Mouse (Mus musculus): ENCODE data around the gene Aes. TPM values are rescaled to one million over a fixed set of nuclear protein-coding genes. Genes with fewer than 3 reads are reported as not detected.
A peak's percentile ranks its signal among the peaks of the same experiment; 100 is the strongest.

Aes gene
- polyA plus RNA-seq, 1 experiment from 2014 or later, result 404 TPM

DNA sequence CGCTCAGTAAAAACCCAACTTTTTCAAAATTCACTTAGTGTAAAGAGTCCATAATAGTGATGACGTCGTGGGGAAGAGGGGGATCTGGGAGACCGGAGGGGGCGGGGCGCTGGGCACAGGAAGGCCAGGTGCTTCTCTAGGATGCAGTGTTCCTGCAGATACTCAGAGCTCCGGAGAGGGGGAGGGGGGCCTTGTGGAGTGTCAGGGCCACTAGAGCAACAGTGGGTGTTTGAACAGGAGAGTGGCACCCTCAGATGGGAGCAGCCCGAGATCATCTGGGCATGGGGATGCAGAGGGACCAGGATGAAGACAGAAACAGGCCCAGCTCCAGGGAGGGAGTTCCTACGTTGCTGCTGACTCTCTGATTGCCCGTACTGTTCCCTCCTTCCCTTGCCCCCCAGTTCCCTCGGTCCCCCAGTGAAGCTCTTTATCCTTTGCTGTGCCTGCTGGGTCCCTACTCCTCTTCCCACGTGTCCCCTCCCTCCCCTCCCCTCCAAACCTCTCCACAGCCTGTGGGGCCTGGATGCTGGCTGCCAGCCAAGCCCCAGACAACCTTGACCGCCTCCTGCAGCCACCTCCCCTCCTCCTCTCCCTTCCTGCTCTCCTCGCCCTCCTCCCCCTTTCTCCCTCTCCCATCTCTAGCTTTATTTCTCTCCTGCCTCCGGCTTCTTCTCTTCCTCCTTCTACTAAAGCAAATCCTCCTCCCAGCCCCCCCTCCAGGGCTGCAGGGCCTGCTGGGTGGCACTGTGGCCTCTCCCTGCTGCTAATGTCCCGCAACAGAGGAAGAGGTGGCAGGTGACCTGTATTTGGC, 9.3 kb downstream of the Aes start:
- H3K36me3 ChIP-seq (ENCODE audit: insufficient read depth), result peaks cover 36% of the 10 kb centered on the region
- H3K4me3 ChIP-seq (ENCODE audit: low read depth, low read length), result 0 out of 2 replicates have a peak overlapping the region, but pooled peaks have one; percentile 4
- H3K27me3 ChIP-seq (ENCODE audit: insufficient read depth, low read length), result no peaks in the 10 kb centered on the region; the same call in 1 of the 2 replicates
- TF ChIP-seq CTCF (IDR thresholded peaks at IDR 0.05; ENCODE audit: low read depth), result no peak
- H3K4me1 ChIP-seq (ENCODE audit: insufficient read depth), result peaks cover 49% of the 10 kb centered on the region
- peak overlapping the region; percentile 53 for H3K4me2 ChIP-seq
- H3K27ac ChIP-seq (ENCODE audit: low read depth), result peak overlapping the region; percentile 95
- WGBS, result 7% methylated on average over 16 of the region's 16 CpGs
- peak; percentile 88 for DNase-seq
- H3K9me3 ChIP-seq (ENCODE audit: low read depth, low read length), result no peaks in the 10 kb centered on the region
- ATAC-seq (ENCODE audit: insufficient read depth), result peak; percentile 10
- H3K9ac ChIP-seq, result peak overlapping the region; percentile 22; the same call in 1 of the 2 replicates

DNA sequence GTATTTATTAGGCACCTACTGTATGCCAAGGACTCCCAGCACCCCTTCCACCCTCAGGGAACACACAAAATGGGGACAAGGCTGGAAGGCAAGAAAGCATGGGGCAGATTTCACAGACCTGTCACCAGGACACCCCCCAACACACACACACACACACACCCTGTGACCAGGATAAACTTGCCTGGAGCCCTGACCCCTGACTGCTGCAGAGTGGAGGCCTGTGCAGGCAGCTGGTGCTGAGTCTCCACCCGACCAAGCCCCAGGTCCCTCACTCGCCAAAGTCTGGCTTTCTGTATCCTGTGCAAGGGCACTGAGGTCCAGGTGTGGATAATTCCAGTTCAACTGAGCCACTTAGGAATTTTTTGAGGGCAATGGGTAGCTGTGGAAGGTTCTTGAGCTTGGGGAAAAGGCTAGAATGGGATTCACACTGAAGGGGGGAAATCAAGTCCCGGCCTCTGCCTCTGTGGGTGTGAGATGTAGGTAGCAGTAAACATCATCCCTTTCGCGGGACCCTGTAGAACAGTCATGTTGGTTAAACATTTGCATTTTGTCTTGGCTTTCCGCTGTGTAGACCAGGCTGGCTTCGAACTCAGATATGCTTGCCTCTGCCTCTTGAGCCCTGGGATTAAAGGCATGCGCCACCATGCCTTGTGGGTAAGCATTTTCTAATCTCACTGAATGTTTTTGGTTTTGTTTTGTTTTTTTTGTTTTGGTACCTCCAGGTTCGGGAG, 10.4 kb downstream of the Aes start:
- H3K4me3 ChIP-seq (ENCODE audit: low read depth, low read length), result no peak overlapping the region
- WGBS, result 50% methylated on average over 9 of the region's 9 CpGs
- peaks cover 26% of the 10 kb centered on the region for H3K36me3 ChIP-seq (ENCODE audit: insufficient read depth)
- peaks cover 52% of the 10 kb centered on the region for H3K4me1 ChIP-seq (ENCODE audit: insufficient read depth)
- H3K9ac ChIP-seq, result no peak overlapping the region
- peak overlapping the region; percentile 95 for H3K27ac ChIP-seq (ENCODE audit: low read depth)
- H3K27me3 ChIP-seq (ENCODE audit: insufficient read depth, low read length), result peaks cover 7% of the 10 kb centered on the region; the same call in 1 of the 2 replicates
- TF ChIP-seq CTCF (IDR thresholded peaks at IDR 0.05; ENCODE audit: low read depth), result no peak
- no peaks in the 10 kb centered on the region for H3K9me3 ChIP-seq (ENCODE audit: low read depth, low read length)
- ATAC-seq (ENCODE audit: insufficient read depth) (no peak), DNase-seq (peak; percentile 31)
- peak overlapping the region; percentile 76 for H3K4me2 ChIP-seq

DNA sequence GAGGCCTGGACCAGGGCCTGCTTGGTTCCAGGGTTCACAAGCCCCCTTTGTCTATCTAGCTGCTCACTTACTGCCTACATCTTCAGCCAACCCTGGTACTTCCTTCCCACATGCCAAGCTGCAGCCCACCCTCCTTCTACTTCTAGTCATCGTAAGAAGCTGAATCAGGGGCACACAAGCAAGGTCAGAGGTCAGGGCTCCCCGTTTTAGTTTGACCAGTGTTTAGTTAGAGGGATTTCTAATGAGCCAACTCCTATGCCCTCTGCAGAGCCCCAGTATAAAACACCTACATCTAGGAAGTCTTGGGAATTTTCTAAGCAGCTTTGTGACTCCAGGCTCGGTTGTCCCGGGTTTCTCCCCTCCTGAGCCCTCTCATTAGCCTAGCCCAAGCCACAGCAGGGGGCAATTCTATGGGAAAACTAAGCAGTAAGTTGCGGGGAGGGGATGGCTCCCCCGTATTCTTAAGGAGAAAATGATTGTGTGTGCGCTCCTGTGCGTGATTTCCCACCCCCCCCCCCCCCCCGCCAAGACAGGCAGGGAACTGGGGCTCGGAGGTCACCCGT, 11.0 kb downstream of the Aes start:
- H3K4me1 ChIP-seq (ENCODE audit: insufficient read depth), result peaks cover 55% of the 10 kb centered on the region
- H3K36me3 ChIP-seq (ENCODE audit: insufficient read depth), result peaks cover 19% of the 10 kb centered on the region
- WGBS, result 1% methylated on average over 11 of the region's 11 CpGs
- DNase-seq (peak; percentile 26), ATAC-seq (ENCODE audit: insufficient read depth) (peak; percentile 2)
- no peaks in the 10 kb centered on the region for H3K9me3 ChIP-seq (ENCODE audit: low read depth, low read length)
- H3K4me3 ChIP-seq (ENCODE audit: low read depth, low read length), result peak overlapping the region; percentile 40
- no peak for TF ChIP-seq CTCF (IDR thresholded peaks at IDR 0.05; ENCODE audit: low read depth)
- peaks cover 7% of the 10 kb centered on the region; the same call in 1 of the 2 replicates for H3K27me3 ChIP-seq (ENCODE audit: insufficient read depth, low read length)
- peak overlapping the region; percentile 95 for H3K27ac ChIP-seq (ENCODE audit: low read depth)
- peak overlapping the region; percentile 76 for H3K4me2 ChIP-seq
- peak overlapping the region; percentile 32 for H3K9ac ChIP-seq

DNA sequence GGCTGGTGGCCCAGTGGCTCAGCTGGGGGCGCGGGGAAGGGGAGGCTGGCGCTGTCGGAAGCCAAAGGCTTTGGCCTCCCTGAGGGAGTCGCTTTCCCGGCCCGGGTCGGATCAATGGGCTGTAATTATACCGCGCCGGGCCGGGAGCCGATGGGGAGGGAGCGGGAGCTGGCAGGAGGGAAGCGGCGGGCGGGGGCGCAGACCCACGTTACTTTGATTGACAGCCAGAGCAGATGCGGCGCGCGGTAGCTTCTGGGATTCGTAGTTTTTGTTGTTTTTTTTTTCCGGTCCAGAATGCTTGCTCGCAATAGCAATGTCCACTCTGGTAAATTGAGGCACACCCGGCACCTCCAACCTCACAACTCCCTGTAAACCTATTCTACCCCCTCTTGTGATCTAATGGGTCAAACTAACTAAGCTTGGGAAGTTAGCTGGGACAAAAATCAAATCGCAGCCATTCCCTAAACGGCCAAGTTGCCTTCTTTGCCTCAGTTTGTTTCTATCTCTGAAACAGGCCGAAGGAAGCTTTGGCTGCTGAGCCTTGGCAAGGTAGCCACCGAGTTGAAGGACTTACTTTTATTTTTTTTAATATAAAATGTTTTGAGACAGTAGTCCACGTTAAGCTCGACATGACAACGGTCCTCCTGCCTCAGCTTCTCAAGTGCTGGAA, 11.7 kb downstream of the Aes start:
- peaks cover 61% of the 10 kb centered on the region for H3K4me1 ChIP-seq (ENCODE audit: insufficient read depth)
- peaks cover 13% of the 10 kb centered on the region for H3K36me3 ChIP-seq (ENCODE audit: insufficient read depth)
- H3K4me2 ChIP-seq, result peak overlapping the region; percentile 76
- peak; percentile 9; the same call in 1 of the 2 replicates for TF ChIP-seq CTCF (IDR thresholded peaks at IDR 0.05; ENCODE audit: low read depth)
- DNase-seq (peak; percentile 99), ATAC-seq (ENCODE audit: insufficient read depth) (peak; percentile 65)
- H3K27me3 ChIP-seq (ENCODE audit: insufficient read depth, low read length), result peaks cover 8% of the 10 kb centered on the region; the same call in 1 of the 2 replicates
- WGBS, result under 1% methylated on average over 34 of the region's 34 CpGs
- peak overlapping the region; percentile 95 for H3K27ac ChIP-seq (ENCODE audit: low read depth)
- peak overlapping the region; percentile 40 for H3K4me3 ChIP-seq (ENCODE audit: low read depth, low read length)
- peak overlapping the region; percentile 33 for H3K9ac ChIP-seq
- no peaks in the 10 kb centered on the region for H3K9me3 ChIP-seq (ENCODE audit: low read depth, low read length)

DNA sequence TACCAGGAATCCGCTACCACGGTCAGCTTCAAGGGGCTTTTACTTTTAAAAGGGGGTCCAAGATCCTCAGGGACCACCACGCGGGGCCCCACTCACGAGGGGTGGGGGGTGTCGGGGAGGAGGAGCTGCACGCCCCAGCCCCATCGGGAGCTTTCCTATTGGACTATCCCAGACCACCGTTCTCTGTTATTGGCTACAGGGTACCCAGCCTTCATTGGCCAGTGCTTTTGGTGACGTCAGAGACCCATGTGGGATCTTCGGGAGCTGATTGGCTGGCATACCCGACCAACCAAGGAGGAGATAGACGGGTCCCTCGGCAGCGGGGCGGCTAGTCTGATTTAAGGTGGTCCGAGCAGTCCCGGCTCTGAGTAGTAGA, 12.2 kb downstream of the Aes start:
- H3K27me3 ChIP-seq (ENCODE audit: insufficient read depth, low read length), result peaks cover 13% of the 10 kb centered on the region; the same call in 1 of the 2 replicates
- WGBS, result under 1% methylated on average over 18 of the region's 18 CpGs
- H3K9me3 ChIP-seq (ENCODE audit: low read depth, low read length), result no peaks in the 10 kb centered on the region
- no peak for TF ChIP-seq CTCF (IDR thresholded peaks at IDR 0.05; ENCODE audit: low read depth)
- H3K4me1 ChIP-seq (ENCODE audit: insufficient read depth), result peaks cover 65% of the 10 kb centered on the region
- peak overlapping the region; percentile 33; the same call in 1 of the 2 replicates for H3K9ac ChIP-seq
- H3K4me3 ChIP-seq (ENCODE audit: low read depth, low read length), result peak overlapping the region; percentile 40
- peak overlapping the region; percentile 76 for H3K4me2 ChIP-seq
- H3K36me3 ChIP-seq (ENCODE audit: insufficient read depth), result peaks cover 8% of the 10 kb centered on the region
- peak overlapping the region; percentile 95 for H3K27ac ChIP-seq (ENCODE audit: low read depth)
- ATAC-seq (ENCODE audit: insufficient read depth) (peak; percentile 90), DNase-seq (peak; percentile 100)

DNA sequence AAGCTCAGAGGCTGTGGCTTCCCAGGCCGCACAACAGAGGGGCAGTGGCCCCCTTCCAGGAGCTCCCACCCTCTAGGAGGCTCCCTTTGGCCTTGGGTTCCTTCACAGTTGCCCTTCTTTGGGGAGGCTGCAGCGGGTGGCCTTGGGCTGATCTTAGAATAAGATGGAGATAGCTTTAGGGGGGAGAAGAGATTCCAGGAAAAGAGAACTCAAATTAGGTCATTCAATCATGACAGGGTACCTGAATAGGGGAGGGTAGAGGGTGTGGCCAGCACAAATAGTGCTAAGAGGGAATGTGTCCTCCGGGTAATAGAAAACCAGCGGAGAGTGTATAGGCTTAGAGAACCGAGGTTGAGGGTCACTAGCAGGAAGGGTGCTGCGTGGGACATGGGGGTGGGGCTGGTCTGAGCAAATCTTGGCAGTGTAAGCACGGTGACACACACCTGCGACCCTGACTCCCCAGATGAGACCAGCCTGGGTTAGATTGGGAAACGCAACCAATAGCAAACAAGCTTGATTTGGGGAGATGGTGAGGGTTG, 12.9 kb downstream of the Aes start:
- ATAC-seq (ENCODE audit: insufficient read depth) (0 out of 2 replicates have a peak, but pooled peaks have one; percentile 0), DNase-seq (no peak)
- peak overlapping the region; percentile 21; the same call in 1 of the 2 replicates for H3K9ac ChIP-seq
- H3K4me1 ChIP-seq (ENCODE audit: insufficient read depth), result peaks cover 65% of the 10 kb centered on the region
- H3K36me3 ChIP-seq (ENCODE audit: insufficient read depth), result peaks cover under 1% of the 10 kb centered on the region; the same call in 1 of the 2 replicates
- no peaks in the 10 kb centered on the region for H3K9me3 ChIP-seq (ENCODE audit: low read depth, low read length)
- H3K4me3 ChIP-seq (ENCODE audit: low read depth, low read length), result peak overlapping the region; percentile 40
- H3K27me3 ChIP-seq (ENCODE audit: insufficient read depth, low read length), result peaks cover 13% of the 10 kb centered on the region; the same call in 1 of the 2 replicates
- WGBS, result 11% methylated on average over 9 of the region's 9 CpGs
- TF ChIP-seq CTCF (IDR thresholded peaks at IDR 0.05; ENCODE audit: low read depth), result no peak
- peak overlapping the region; percentile 79 for H3K27ac ChIP-seq (ENCODE audit: low read depth)
- peak overlapping the region; percentile 76 for H3K4me2 ChIP-seq
